Mouse (Mus musculus) natural killer cell, adult 2 months (primary cell): Measurements from ENCODE around the gene Trim44.

Experiments used
- DNase-seq, 2 experiments: peaks; one replicate each; pipeline ENCODE4 v3.0.0; 2022; ENCODE audit warnings: low spot score in 2 of 2

Trim44 gene

GRCm38 (mm10) chr2:102406324-102407304 lies 1.0 kb downstream of the Trim44 start:
- DNase-seq = no peak

GRCm38 (mm10) chr2:102403982-102404381 lies 3.6 kb downstream of the Trim44 start:
- DNase-seq = no peak

GRCm38 (mm10) chr2:102403306-102403705 lies 4.3 kb downstream of the Trim44 start:
- DNase-seq = no peak

- DNase-seq = no peak
These were observed 6.3 kb downstream of the Trim44 start for GRCm38 (mm10) chr2:102401352-102401692.

- DNase-seq = peak; percentile 71 to 80
These were observed 6.8 kb downstream of the Trim44 start for GRCm38 (mm10) chr2:102400605-102401351.

- no peak for DNase-seq
These were observed 7.6 kb downstream of the Trim44 start for GRCm38 (mm10) chr2:102399864-102400604.

GRCm38 (mm10) chr2:102396493-102396892 lies 11.1 kb downstream of the Trim44 start:
- DNase-seq = no peak

- no peak for DNase-seq
These were observed 14.2 kb downstream of the Trim44 start for GRCm38 (mm10) chr2:102393457-102393856.

GRCm38 (mm10) chr2:102385328-102385902 lies 22.2 kb downstream of the Trim44 start:
- no peak for DNase-seq

GRCm38 (mm10) chr2:102384496-102384895 lies 23.1 kb downstream of the Trim44 start:
- no peak for DNase-seq

GRCm38 (mm10) chr2:102384057-102384456 lies 23.6 kb downstream of the Trim44 start:
- peak in 1 of 2 experiments; percentile 14 for DNase-seq

- DNase-seq = no peak
These were observed 24.4 kb downstream of the Trim44 start for GRCm38 (mm10) chr2:102383069-102383834.

- no peak for DNase-seq
These were observed 25.1 kb downstream of the Trim44 start for GRCm38 (mm10) chr2:102382519-102382918.

GRCm38 (mm10) chr2:102380581-102380980 lies 27.0 kb downstream of the Trim44 start:
- DNase-seq = no peak

- DNase-seq = no peak
These were observed 28.7 kb downstream of the Trim44 start for GRCm38 (mm10) chr2:102378928-102379327.

GRCm38 (mm10) chr2:102378381-102378780 lies 29.2 kb downstream of the Trim44 start:
- no peak for DNase-seq

- no peak for DNase-seq
These were observed 30.3 kb downstream of the Trim44 start for GRCm38 (mm10) chr2:102377370-102377769.

- no peak for DNase-seq
These were observed 34.1 kb downstream of the Trim44 start for GRCm38 (mm10) chr2:102373406-102374105.

GRCm38 (mm10) chr2:102372690-102373089 lies 34.9 kb downstream of the Trim44 start:
- no peak for DNase-seq

- no peak for DNase-seq
These were observed 36.3 kb downstream of the Trim44 start for GRCm38 (mm10) chr2:102371332-102371731.
